Mouse (Mus musculus) hindbrain, embryonic 16.5 days (tissue): Measurements from ENCODE around the gene Oxsr1. TPM values are rescaled to one million over a fixed set of nuclear protein-coding genes. Genes with fewer than 3 reads are reported as not detected.

Experiments
- ATAC-seq: fragments of 200-750 bp; cut with Nextera tagmentation; 2 replicates; pipeline ENCODE4 v1.8.0; 2017; ENCODE audit warnings: moderate TSS enrichment, moderate library complexity
- H3K27ac ChIP-seq: fragments of 300-500 bp; sonication (generic); 2 replicates; pipeline ENCODE4 v1.5.1; 2014; ENCODE audit warnings: low read depth, mild to moderate bottlenecking, control low read depth, low read length, moderate library complexity
- H3K27me3 ChIP-seq: fragments of 300-500 bp; sonication (generic); replicated peaks from 2 replicates; pipeline ENCODE4 v1.6.1; 2014; ENCODE audit warnings: low read length; ENCODE audit not compliant: control insufficient read depth, insufficient read depth
- H3K36me3 ChIP-seq: fragments of 300-500 bp; sonication (generic); 2 replicates; pipeline ENCODE4 v1.6.1; 2014; ENCODE audit warnings: mild to moderate bottlenecking, low read length, moderate library complexity, mixed read lengths; ENCODE audit not compliant: control insufficient read depth, insufficient read depth
- H3K4me1 ChIP-seq: fragments of 300-500 bp; sonication (generic); 2 replicates; pipeline ENCODE4 v1.6.1; 2014; ENCODE audit warnings: low read depth, low read length; ENCODE audit not compliant: control insufficient read depth, insufficient read depth
- H3K4me2 ChIP-seq: fragments of 300-500 bp; sonication (generic); 2 replicates; pipeline ENCODE4 v1.6.1; 2014; ENCODE audit warnings: mild to moderate bottlenecking, low read length, control low read depth, moderate library complexity
- H3K4me3 ChIP-seq: fragments of 300-500 bp; sonication (generic); 2 replicates; pipeline ENCODE4 v1.5.1; 2014; ENCODE audit warnings: mild to moderate bottlenecking, low read length, control low read depth, moderate library complexity
- H3K9ac ChIP-seq: fragments of 300-500 bp; sonication (generic); 2 replicates; pipeline ENCODE4 v1.6.1; 2014; ENCODE audit warnings: low read depth, mild to moderate bottlenecking, control low read depth, low read length, moderate library complexity
- H3K9me3 ChIP-seq: fragments of 300-500 bp; sonication (generic); 2 replicates; pipeline ENCODE4 v1.6.1; 2014; ENCODE audit warnings: mild to moderate bottlenecking, low read length, moderate library complexity; ENCODE audit not compliant: control insufficient read depth
- WGBS: fragments of 180-500 bp; shearing (Covaris S2); extraction: QIAGEN DNeasy Blood & Tissue Kit; methylation state at CpG from one replicate; pipeline ENCODE4 v1.1.7; 2014; 5-methylcytosine and 5-hydroxymethylcytosine counted together
- polyA plus RNA-seq: library from polyadenylated mRNA; unstranded; fragments of >200 nt; fragmentation: Nextera tagmentation; extraction: Ambion mirVana; gene quantifications from 2 replicates; pipeline ENCODE4 v1.2.1, GENCODE M21; 2015

Oxsr1 gene
- polyA plus RNA-seq, 1 experiment from 2014 or later, result 12.1 TPM

DNA sequence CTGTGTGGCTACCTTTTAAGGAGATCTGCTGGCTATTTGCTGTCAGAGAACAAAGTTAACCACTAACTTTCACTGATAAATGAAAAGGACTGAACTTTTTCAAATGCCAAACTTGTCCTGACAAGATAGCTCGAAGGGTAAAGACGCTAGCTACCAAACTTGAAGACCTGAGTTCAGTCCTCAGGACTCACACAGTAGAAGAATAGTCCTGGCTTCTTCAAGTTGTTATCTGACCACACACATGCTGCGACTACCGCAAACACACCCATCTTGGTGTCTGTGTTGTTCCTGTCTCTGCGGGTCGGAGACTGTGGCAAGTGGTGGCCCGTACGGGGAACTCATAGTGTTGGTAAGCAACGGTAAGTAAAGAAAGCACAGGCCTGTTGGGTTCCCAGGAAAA, 118.6 kb downstream of the Oxsr1 start:
- Histone ChIP-seq H3K4me3 (no peak overlapping the region), H3K36me3 (no peaks in the 10 kb centered on the region), H3K4me2 (no peak overlapping the region), H3K9ac (no peak overlapping the region), H3K27ac (no peak overlapping the region), H3K4me1 (no peaks in the 10 kb centered on the region), H3K27me3 (no peaks in the 10 kb centered on the region), H3K9me3 (peaks cover 6% of the 10 kb centered on the region)
- ATAC-seq, result no peak
- 97% methylated on average over 9 of the region's 9 CpGs for WGBS

GRCm38 (mm10) chr9:119201653-119202052, 120.6 kb downstream of the Oxsr1 start:
- 97% methylated on average over 5 of the region's 5 CpGs for WGBS
- no peak overlapping the region for H3K9ac ChIP-seq
- no peaks in the 10 kb centered on the region for H3K36me3 ChIP-seq

GRCm38 (mm10) chr9:119199151-119199861, 122.9 kb downstream of the Oxsr1 start:
- H3K4me3 ChIP-seq, result no peak overlapping the region
- H3K4me1 ChIP-seq, result no peaks in the 10 kb centered on the region
- H3K9ac ChIP-seq, result no peak overlapping the region
- H3K27ac ChIP-seq, result no peak overlapping the region
- H3K4me2 ChIP-seq, result no peak overlapping the region
- H3K36me3 ChIP-seq, result no peaks in the 10 kb centered on the region
- WGBS, result 80% methylated on average over 10 of the region's 10 CpGs
- no peaks in the 10 kb centered on the region for H3K27me3 ChIP-seq
- ATAC-seq, result no peak
- peaks cover 6% of the 10 kb centered on the region for H3K9me3 ChIP-seq

More at GRCm38 (mm10) chr9:119201653-119202052, 120.6 kb downstream of the Oxsr1 start:
- Histone ChIP-seq H3K27me3 (no peaks in the 10 kb centered on the region), H3K9me3 (peaks cover 6% of the 10 kb centered on the region), H3K4me1 (no peaks in the 10 kb centered on the region), H3K4me2 (no peak overlapping the region), H3K4me3 (no peak overlapping the region), H3K27ac (no peak overlapping the region)
- ATAC-seq, result no peak

DNA sequence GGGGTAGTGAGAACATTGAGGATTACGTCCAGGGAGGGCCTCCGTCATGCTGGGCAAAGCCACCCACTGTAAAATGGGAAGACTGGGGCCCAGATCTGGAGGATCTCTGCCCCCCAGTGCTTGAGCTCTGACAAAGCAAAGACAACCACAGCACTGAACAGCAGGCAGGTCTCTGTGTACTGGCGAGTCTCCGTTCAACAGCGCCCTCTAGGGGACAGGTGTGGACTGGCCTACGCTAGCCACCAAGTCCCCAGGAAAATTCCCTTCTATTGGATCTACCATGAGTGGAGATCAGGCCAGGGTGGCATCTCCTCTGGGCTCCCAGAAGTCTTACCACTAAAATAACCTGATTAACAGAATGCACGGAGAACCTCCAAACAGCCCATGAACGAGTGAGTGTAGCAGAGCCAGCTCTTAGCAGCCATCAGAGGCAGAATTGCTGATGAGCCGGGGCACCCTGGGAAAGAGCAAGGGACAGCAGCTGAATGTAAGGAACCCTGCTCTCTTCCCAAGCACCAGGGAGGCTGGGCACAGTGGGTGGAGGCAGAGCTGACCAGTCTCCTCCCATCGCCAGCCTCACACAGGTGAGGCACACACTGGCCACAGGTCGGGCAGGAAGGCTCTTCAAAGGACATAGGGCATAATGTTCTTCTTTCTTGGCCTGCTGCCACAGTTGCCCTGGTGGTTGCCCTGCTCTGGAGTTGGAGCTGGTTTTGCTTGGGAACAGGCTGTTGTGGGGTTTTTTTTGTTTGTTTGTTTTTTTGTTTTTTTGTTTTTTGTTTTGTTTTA, 129.8 kb downstream of the Oxsr1 start:
- H3K4me3 ChIP-seq, result no peak overlapping the region
- H3K27me3 ChIP-seq, result no peaks in the 10 kb centered on the region
- ATAC-seq, result no peak
- 45% methylated on average over 11 of the region's 11 CpGs for WGBS
- H3K9ac ChIP-seq, result no peak overlapping the region
- no peaks in the 10 kb centered on the region for H3K4me1 ChIP-seq
- H3K4me2 ChIP-seq, result no peak overlapping the region
- H3K36me3 ChIP-seq, result no peaks in the 10 kb centered on the region
- no peak overlapping the region for H3K27ac ChIP-seq
- H3K9me3 ChIP-seq, result 0 out of 2 replicates have a peak, but pooled peaks cover 2% of the 10 kb centered on the region

Other genes starting within 250 kb of the Oxsr1 start
- 20.7 and 22.4 TPM in 2 replicates for gene Plcd1, start 228.9 kb downstream of the Oxsr1 start, polyA plus RNA-seq
- 0.77 and 2.9 TPM in 2 replicates for gene Dlec1, start 219.9 kb downstream of the Oxsr1 start, polyA plus RNA-seq
- gene Acaa1b, start 165.3 kb downstream of the Oxsr1 start, polyA plus RNA-seq, result 3.7 and 5.1 TPM in 2 replicates
- gene Gm47289, start 163.3 kb downstream of the Oxsr1 start, polyA plus RNA-seq, result not detected in 2 replicates
- not detected in 2 replicates for gene Slc22a13, start 113.3 kb downstream of the Oxsr1 start, polyA plus RNA-seq
- gene Acaa1a, start 17.2 kb upstream of the Oxsr1 start, polyA plus RNA-seq, result 122 and 124 TPM in 2 replicates
- 6.6 and 6.7 TPM in 2 replicates for gene Myd88, start 19.0 kb upstream of the Oxsr1 start, polyA plus RNA-seq
- 3.0 and 3.5 TPM in 2 replicates for gene Xylb, start 35.0 kb upstream of the Oxsr1 start, polyA plus RNA-seq
- gene Slc22a14, start 43.1 kb upstream of the Oxsr1 start, polyA plus RNA-seq, result 0.08 TPM in 1 of 2 replicates, not detected in the other
- gene Acvr2b, start 79.7 kb upstream of the Oxsr1 start, polyA plus RNA-seq, result 17.3 and 28.2 TPM in 2 replicates
- 48.7 and 49.4 TPM in 2 replicates for gene Exog, start 122.5 kb upstream of the Oxsr1 start, polyA plus RNA-seq